Mouse (Mus musculus): ENCODE measurements around the gene Masp1. TPM values are rescaled to one million over a fixed set of nuclear protein-coding genes. Genes with fewer than 3 reads are reported as not detected.

Masp1 gene
- 38.6 and 54.7 TPM in 2 replicates for polyA plus RNA-seq (2012; rRNA removed)

GRCm38 (mm10) chr16:23520235-23520871 is at the start of gene Masp1, which contains the start of gene Rtp4:
Gene Masp1, minus strand, starts transcription at chr16:23520815.
Gene Rtp4, plus strand, starts transcription at chr16:23520291.

DNA sequence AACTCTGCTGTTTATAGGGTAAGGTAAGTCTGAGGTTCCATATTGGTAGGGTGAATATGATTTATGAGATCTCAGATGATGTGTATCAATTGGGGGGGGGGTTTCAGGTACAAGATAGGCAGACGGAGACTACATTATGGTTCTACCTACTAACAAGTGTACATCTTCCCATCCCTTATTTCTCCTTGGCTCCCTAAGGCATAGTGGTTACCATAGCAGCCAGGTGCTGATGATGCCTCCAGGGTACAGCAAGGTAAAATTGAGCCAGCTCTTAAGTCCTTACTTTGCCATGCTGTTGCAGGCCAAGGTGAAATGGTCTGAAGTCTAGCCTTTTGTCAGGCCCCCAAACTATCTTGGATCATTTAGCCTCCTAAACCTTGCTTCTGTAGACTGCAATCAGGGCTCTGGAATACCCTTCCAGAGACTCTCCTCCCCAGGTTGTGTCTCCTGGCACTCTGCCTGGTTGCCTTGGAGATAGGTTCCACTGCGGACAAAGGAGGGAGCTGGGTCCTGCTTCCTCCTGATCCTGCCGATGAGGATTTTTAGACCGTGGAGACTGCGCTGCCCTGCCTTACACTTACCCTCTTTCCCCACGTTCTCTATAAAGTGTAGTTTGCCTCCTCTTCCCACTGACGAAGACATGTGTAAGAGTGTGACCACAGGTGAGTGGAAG is 91.8 kb downstream of the Masp1 start, which contains the start of gene Rtp1:
Gene Rtp1 (plus strand): TSS at position 487 of the 673 bp plus-strand sequence.

Other genes starting within 250 kb of the Masp1 start
- 0.06 and 0.24 TPM in 2 replicates for gene Rtp1, start 91.7 kb downstream of the Masp1 start, polyA plus RNA-seq (2012; rRNA removed)
- gene Rtp4, start 524 bp downstream of the Masp1 start, polyA plus RNA-seq (2012; rRNA removed): 7.2 and 7.3 TPM in 2 replicates

Data from central nervous system, embryonic 14 days (tissue).